Mouse (Mus musculus) stomach, embryonic 15.5 days (tissue): ENCODE measurements at regions not wholly inside any gene's neighbourhood (a gene's known extent, or its start where the extent isn't known, plus 50 kb on each side); places are given as distances from the start of the nearest gene placed in this dataset.

Experiments
- ATAC-seq: fragments of 200-750 bp; cut with Nextera tagmentation; 2 replicates; pipeline ENCODE4 v1.8.0; 2017; ENCODE audit warnings: low read depth, moderate number of reproducible peaks, moderate TSS enrichment; ENCODE audit not compliant: insufficient read depth, low FRiP score
- H3K27ac ChIP-seq: fragments of 300-500 bp; sonication (generic); 2 replicates; pipeline ENCODE4 v1.5.1; 2015; ENCODE audit warnings: mild to moderate bottlenecking, inconsistent platforms
- H3K27me3 ChIP-seq: fragments of 300-500 bp; sonication (generic); replicated peaks from 2 replicates; pipeline ENCODE4 v1.6.1; 2015; ENCODE audit warnings: inconsistent platforms
- H3K36me3 ChIP-seq: fragments of 300-500 bp; sonication (generic); 2 replicates; pipeline ENCODE4 v1.6.1; 2015; ENCODE audit warnings: inconsistent platforms
- H3K4me1 ChIP-seq: fragments of 300-500 bp; sonication (generic); 2 replicates; pipeline ENCODE4 v1.6.1; 2015; ENCODE audit warnings: inconsistent platforms
- H3K4me2 ChIP-seq: fragments of 300-500 bp; sonication (generic); 2 replicates; pipeline ENCODE4 v1.6.1; 2015; ENCODE audit warnings: mild to moderate bottlenecking, inconsistent platforms
- H3K4me3 ChIP-seq: fragments of 300-500 bp; sonication (generic); replicated peaks from 2 replicates; pipeline ENCODE4 v1.5.1; 2015; ENCODE audit warnings: inconsistent platforms
- H3K9ac ChIP-seq: fragments of 300-500 bp; sonication (generic); 2 replicates; pipeline ENCODE4 v1.6.1; 2015; ENCODE audit warnings: inconsistent platforms
- H3K9me3 ChIP-seq: fragments of 300-500 bp; sonication (generic); 2 replicates; pipeline ENCODE4 v1.6.1; 2016; ENCODE audit warnings: inconsistent platforms
- WGBS: fragments of 180-500 bp; shearing (Covaris S2); methylation state at CpG from one replicate; pipeline ENCODE4 v1.1.7; 2015; 5-methylcytosine and 5-hydroxymethylcytosine counted together

GRCm38 (mm10) chr6:140158986-140159385 lies 117.7 kb upstream of the Plcz1 start:
- WGBS: 71% methylated on average over 13 of the region's 13 CpGs
- no peak for ATAC-seq
- Histone ChIP-seq H3K4me3 (no peak overlapping the region), H3K36me3 (no peaks in the 10 kb centered on the region), H3K4me2 (no peak overlapping the region), H3K27me3 (no peaks in the 10 kb centered on the region), H3K27ac (no peak overlapping the region), H3K9ac (no peak overlapping the region), H3K9me3 (no peaks in the 10 kb centered on the region), H3K4me1 (no peaks in the 10 kb centered on the region)

GRCm38 (mm10) chr6:140157375-140157774 lies 116.1 kb upstream of the Plcz1 start:
- Histone ChIP-seq H3K4me3 (no peak overlapping the region), H3K27me3 (no peaks in the 10 kb centered on the region), H3K36me3 (no peaks in the 10 kb centered on the region), H3K9me3 (no peaks in the 10 kb centered on the region), H3K4me2 (no peak overlapping the region), H3K4me1 (0 out of 2 replicates have a peak, but pooled peaks cover 5% of the 10 kb centered on the region), H3K27ac (no peak overlapping the region), H3K9ac (no peak overlapping the region)
- ATAC-seq: no peak
- WGBS: 75% methylated on average over 6 of the region's 6 CpGs

GRCm38 (mm10) chr6:140152418-140153176 lies 111.3 kb upstream of the Plcz1 start:
- H3K4me2 ChIP-seq: no peak overlapping the region
- ATAC-seq: no peak
- H3K4me3 ChIP-seq: no peak overlapping the region
- H3K9me3 ChIP-seq: no peaks in the 10 kb centered on the region
- no peak overlapping the region for H3K9ac ChIP-seq
- H3K4me1 ChIP-seq: 0 out of 2 replicates have a peak, but pooled peaks cover 5% of the 10 kb centered on the region
- no peak overlapping the region for H3K27ac ChIP-seq
- 48% methylated on average over 10 of the region's 10 CpGs for WGBS
- H3K27me3 ChIP-seq: no peaks in the 10 kb centered on the region
- no peaks in the 10 kb centered on the region for H3K36me3 ChIP-seq

- no peak overlapping the region for H3K27ac ChIP-seq
- H3K36me3 ChIP-seq: no peaks in the 10 kb centered on the region
- no peak overlapping the region for H3K4me3 ChIP-seq
- no peak for ATAC-seq
- H3K4me1 ChIP-seq: 0 out of 2 replicates have a peak, but pooled peaks cover 5% of the 10 kb centered on the region
- H3K9me3 ChIP-seq: no peaks in the 10 kb centered on the region
- H3K4me2 ChIP-seq: no peak overlapping the region
- no peak overlapping the region for H3K9ac ChIP-seq
- H3K27me3 ChIP-seq: no peaks in the 10 kb centered on the region
- 82% methylated on average over 11 of the region's 11 CpGs for WGBS
Observed at GRCm38 (mm10) chr6:140148628-140149245, 107.5 kb upstream of the Plcz1 start.

- Histone ChIP-seq H3K4me1 (0 out of 2 replicates have a peak, but pooled peaks cover 5% of the 10 kb centered on the region), H3K27me3 (no peaks in the 10 kb centered on the region), H3K36me3 (no peaks in the 10 kb centered on the region), H3K9ac (no peak overlapping the region), H3K4me3 (no peak overlapping the region), H3K4me2 (no peak overlapping the region), H3K27ac (no peak overlapping the region), H3K9me3 (no peaks in the 10 kb centered on the region)
- 51% methylated on average over 3 of the region's 3 CpGs for WGBS
- no peak for ATAC-seq
Observed at GRCm38 (mm10) chr6:140148138-140148537, 106.9 kb upstream of the Plcz1 start.

GRCm38 (mm10) chr6:140147711-140148110 lies 106.5 kb upstream of the Plcz1 start:
- Histone ChIP-seq H3K27me3 (no peaks in the 10 kb centered on the region), H3K36me3 (no peaks in the 10 kb centered on the region), H3K4me3 (no peak overlapping the region), H3K4me2 (no peak overlapping the region), H3K9ac (no peak overlapping the region), H3K27ac (no peak overlapping the region), H3K9me3 (no peaks in the 10 kb centered on the region), H3K4me1 (0 out of 2 replicates have a peak, but pooled peaks cover 3% of the 10 kb centered on the region)
- no peak for ATAC-seq
- 57% methylated on average over 6 of the region's 6 CpGs for WGBS

GRCm38 (mm10) chr6:140133734-140134133 lies 92.5 kb upstream of the Plcz1 start:
- ATAC-seq: no peak
- Histone ChIP-seq H3K4me3 (no peak overlapping the region), H3K9me3 (no peaks in the 10 kb centered on the region), H3K4me2 (no peak overlapping the region), H3K36me3 (no peaks in the 10 kb centered on the region), H3K4me1 (no peaks in the 10 kb centered on the region), H3K27ac (no peak overlapping the region), H3K27me3 (no peaks in the 10 kb centered on the region), H3K9ac (no peak overlapping the region)
- WGBS: 82% methylated on average over 8 of the region's 8 CpGs

- no peak overlapping the region for H3K4me2 ChIP-seq
- no peak overlapping the region for H3K27ac ChIP-seq
- H3K9me3 ChIP-seq: no peaks in the 10 kb centered on the region
- no peak for ATAC-seq
- H3K27me3 ChIP-seq: no peaks in the 10 kb centered on the region
- WGBS: 91% methylated on average over 7 of the region's 7 CpGs
- H3K36me3 ChIP-seq: no peaks in the 10 kb centered on the region
- no peaks in the 10 kb centered on the region for H3K4me1 ChIP-seq
- H3K4me3 ChIP-seq: no peak overlapping the region
- H3K9ac ChIP-seq: no peak overlapping the region
Observed at GRCm38 (mm10) chr6:140126645-140127044, 85.4 kb upstream of the Plcz1 start.

- Histone ChIP-seq H3K27me3 (no peaks in the 10 kb centered on the region), H3K4me3 (no peak overlapping the region), H3K4me2 (no peak overlapping the region), H3K4me1 (no peaks in the 10 kb centered on the region), H3K9me3 (no peaks in the 10 kb centered on the region), H3K36me3 (no peaks in the 10 kb centered on the region), H3K9ac (no peak overlapping the region), H3K27ac (no peak overlapping the region)
- no peak for ATAC-seq
- WGBS: 79% methylated on average over 2 of the region's 2 CpGs
Observed at GRCm38 (mm10) chr6:140114024-140114423, 72.8 kb upstream of the Plcz1 start.

GRCm38 (mm10) chr6:140112054-140112453 lies 70.8 kb upstream of the Plcz1 start:
- H3K36me3 ChIP-seq: no peaks in the 10 kb centered on the region
- no peak overlapping the region for H3K9ac ChIP-seq
- H3K4me3 ChIP-seq: no peak overlapping the region
- no peaks in the 10 kb centered on the region for H3K9me3 ChIP-seq
- no peaks in the 10 kb centered on the region for H3K27me3 ChIP-seq
- peaks cover 6% of the 10 kb centered on the region; the same call in 1 of the 2 replicates for H3K4me1 ChIP-seq
- no peak overlapping the region for H3K4me2 ChIP-seq
- ATAC-seq: no peak
- WGBS: 66% methylated on average over 10 of the region's 10 CpGs
- H3K27ac ChIP-seq: no peak overlapping the region

- no peak overlapping the region for H3K9ac ChIP-seq
- H3K27ac ChIP-seq: peak overlapping the region; percentile 44; the same call in 1 of the 2 replicates
- no peaks in the 10 kb centered on the region for H3K36me3 ChIP-seq
- no peak overlapping the region for H3K4me3 ChIP-seq
- ATAC-seq: peak; percentile 69; the same call in 1 of the 2 replicates
- 50% methylated on average over 8 of the region's 8 CpGs for WGBS
- H3K4me2 ChIP-seq: peak overlapping the region; percentile 1; the same call in 1 of the 2 replicates
- no peaks in the 10 kb centered on the region for H3K9me3 ChIP-seq
- peaks cover 6% of the 10 kb centered on the region; the same call in 1 of the 2 replicates for H3K4me1 ChIP-seq
- H3K27me3 ChIP-seq: no peaks in the 10 kb centered on the region
Observed at GRCm38 (mm10) chr6:140108083-140108482, 66.8 kb upstream of the Plcz1 start.

- no peak overlapping the region for H3K9ac ChIP-seq
- no peak for ATAC-seq
- WGBS: 65% methylated on average over 16 of the region's 16 CpGs
Observed at GRCm38 (mm10) chr6:140107628-140108027, 66.4 kb upstream of the Plcz1 start.

More at GRCm38 (mm10) chr6:140107628-140108027, 66.4 kb upstream of the Plcz1 start:
- no peaks in the 10 kb centered on the region for H3K9me3 ChIP-seq
- H3K4me1 ChIP-seq: peaks cover 6% of the 10 kb centered on the region; the same call in 1 of the 2 replicates
- peak overlapping the region; percentile 1; the same call in 1 of the 2 replicates for H3K4me2 ChIP-seq
- no peak overlapping the region for H3K4me3 ChIP-seq
- no peaks in the 10 kb centered on the region for H3K36me3 ChIP-seq
- H3K27me3 ChIP-seq: no peaks in the 10 kb centered on the region
- H3K27ac ChIP-seq: peak overlapping the region; percentile 44; the same call in 1 of the 2 replicates
